12 mouse cellular contexts compared by ENCODE assay signal in the genomic region with DNA sequence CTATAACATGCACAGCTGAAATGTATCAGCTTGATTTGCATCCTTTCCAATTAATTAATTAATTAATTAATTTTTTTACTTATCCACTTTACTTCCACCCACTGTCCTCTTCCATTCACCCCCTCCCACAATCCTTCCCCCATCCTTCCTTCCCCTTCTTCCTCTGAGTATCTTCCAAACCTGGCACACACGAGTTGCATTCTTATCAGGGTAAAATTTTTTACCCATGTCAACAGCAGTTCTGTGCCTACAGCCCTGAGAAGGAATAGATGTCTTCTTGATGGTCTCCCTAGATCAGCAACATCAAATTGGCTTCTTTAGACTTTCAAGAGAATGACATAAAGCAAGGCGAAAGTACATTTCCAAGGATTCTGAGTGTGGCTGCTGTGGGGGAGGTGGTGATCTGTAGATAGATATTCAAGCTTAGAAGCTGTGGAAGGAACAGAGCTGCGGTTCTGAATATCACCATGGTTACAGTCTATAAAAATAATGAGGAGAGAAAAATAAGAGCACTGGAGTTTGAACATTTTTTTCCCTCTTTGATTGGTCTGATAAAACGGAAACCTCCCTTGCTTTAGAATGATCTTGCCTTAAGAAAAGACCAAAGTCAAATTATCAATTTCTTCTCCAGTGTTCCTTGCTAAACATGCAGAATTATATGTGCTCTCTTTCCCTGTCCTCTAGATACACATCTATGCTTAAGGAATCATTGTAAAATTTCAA. TPM values are rescaled to one million over a fixed set of nuclear protein-coding genes. Genes with fewer than 3 reads are reported as not detected.
A peak's percentile ranks its signal among the peaks of the same experiment; 100 is the strongest.
DNase-seq lines count a peak whose midpoint lies in the region; ATAC-seq and TF ChIP-seq lines count a peak whose summit lies in the region.
"Had no signal": no experiment of that assay in that cellular context is flagged by ENCODE, and none has a peak within 500 bp of the region (broad histone marks: within the 10 kb centered on the region; RNA-seq: fewer than 3 reads in every experiment).

No protein-coding gene starts in this region.

- no peak for TF ChIP-seq EP300 in stomach, postnatal 0 days (optimal IDR thresholded peaks at IDR 0.05)

- H3K9ac ChIP-seq in stomach, embryonic 14.5 days (replicated peaks; ENCODE audit: low read depth, low read length): no peak overlapping the region
- H3K9ac ChIP-seq in stomach, postnatal 0 days (ENCODE audit: low read length): no peak overlapping the region
- H3K9ac ChIP-seq in midbrain, postnatal 0 days (replicated peaks; ENCODE audit: low read length, poor library complexity, severe bottlenecking): no peak overlapping the region
- H3K9ac ChIP-seq: liver, embryonic 13.5 days had no signal

- 0 out of 2 replicates have a peak, but pooled peaks have one; percentile 61 for ATAC-seq in stomach, embryonic 14.5 days (ENCODE audit: insufficient number of reproducible peaks, insufficient read depth, low FRiP score, low read depth)
- no peak for ATAC-seq in stomach, postnatal 0 days (ENCODE audit: low FRiP score, low TSS enrichment)
- ATAC-seq in midbrain, postnatal 0 days (ENCODE audit: low FRiP score): peak; percentile 92

- no peaks in the 10 kb centered on the region for H3K27me3 ChIP-seq in stomach, embryonic 14.5 days (ENCODE audit: control insufficient read depth, insufficient read depth, low read length)
- no peaks in the 10 kb centered on the region for H3K27me3 ChIP-seq in stomach, postnatal 0 days (ENCODE audit: control insufficient read depth, insufficient read depth, low read length)
- H3K27me3 ChIP-seq in midbrain, postnatal 0 days (ENCODE audit: insufficient read depth, low read length): no peaks in the 10 kb centered on the region
- H3K27me3 ChIP-seq: liver, embryonic 13.5 days had no signal

- H3K9me3 ChIP-seq in stomach, embryonic 14.5 days (ENCODE audit: control insufficient read depth, low read depth, low read length): no peaks in the 10 kb centered on the region
- H3K9me3 ChIP-seq in stomach, postnatal 0 days (ENCODE audit: control insufficient read depth, low read length): no peaks in the 10 kb centered on the region
- no peaks in the 10 kb centered on the region for H3K9me3 ChIP-seq in midbrain, postnatal 0 days (ENCODE audit: low read length)
- H3K9me3 ChIP-seq: liver, embryonic 13.5 days had no signal

- H3K4me1 ChIP-seq in stomach, embryonic 14.5 days (ENCODE audit: control insufficient read depth, insufficient read depth, low read length): no peaks in the 10 kb centered on the region
- H3K4me1 ChIP-seq in stomach, postnatal 0 days (replicated peaks; ENCODE audit: control insufficient read depth, insufficient read depth): no peaks in the 10 kb centered on the region
- H3K4me1 ChIP-seq in midbrain, postnatal 0 days (ENCODE audit: insufficient read depth, low read length): no peaks in the 10 kb centered on the region; the same call in 1 of the 2 replicates
- H3K4me1 ChIP-seq: liver, embryonic 13.5 days had no signal

- TF ChIP-seq CTCF in stomach, postnatal 0 days (IDR thresholded peaks at IDR 0.05; ENCODE audit: low read depth): no peak
- TF ChIP-seq CTCF in midbrain, postnatal 0 days (IDR thresholded peaks at IDR 0.05): no peak

- H3K36me3 ChIP-seq in stomach, embryonic 14.5 days (ENCODE audit: control insufficient read depth, insufficient read depth, low read length): no peaks in the 10 kb centered on the region
- H3K36me3 ChIP-seq in stomach, postnatal 0 days (ENCODE audit: control insufficient read depth, insufficient read depth, low read length): no peaks in the 10 kb centered on the region
- no peaks in the 10 kb centered on the region for H3K36me3 ChIP-seq in midbrain, postnatal 0 days (ENCODE audit: insufficient read depth, low read length)
- H3K36me3 ChIP-seq: liver, embryonic 13.5 days had no signal

- 63% methylated on average over 4 of the region's 4 CpGs for WGBS in stomach, embryonic 14.5 days
- WGBS in stomach, postnatal 0 days: 79% methylated on average over 4 of the region's 4 CpGs
- 39% methylated on average over 4 of the region's 4 CpGs for WGBS in midbrain, postnatal 0 days

- H3K27ac ChIP-seq in stomach, embryonic 14.5 days (ENCODE audit: low read length): no peak overlapping the region
- H3K27ac ChIP-seq in stomach, postnatal 0 days (replicated peaks): no peak overlapping the region
- H3K27ac ChIP-seq in midbrain, postnatal 0 days (ENCODE audit: low read depth, low read length): peak overlapping the region; percentile 79
- H3K27ac ChIP-seq: heart, adult 2 months; liver, embryonic 13.5 days had no signal

- no peak overlapping the region for H3K4me2 ChIP-seq in stomach, embryonic 14.5 days (replicated peaks; ENCODE audit: low read depth, low read length)
- H3K4me2 ChIP-seq in stomach, postnatal 0 days (replicated peaks; ENCODE audit: low read depth): no peak overlapping the region
- H3K4me2 ChIP-seq in midbrain, postnatal 0 days (ENCODE audit: low read depth, low read length, poor library complexity, severe bottlenecking): peak overlapping the region; percentile 20; the same call in 1 of the 2 replicates
- H3K4me2 ChIP-seq: liver, embryonic 13.5 days had no signal

- no peak for DNase-seq in stomach, postnatal 0 days (ENCODE audit: low spot score)
- DNase-seq in layer of hippocampus, adult 8-10 months (ENCODE audit: low spot score in 2 of 2): peak; percentile 35 to 39
- DNase-seq in midbrain, postnatal 0 days (ENCODE audit: low spot score): peak; percentile 47
- no peak for DNase-seq in urinary bladder, postnatal 25 days (ENCODE audit: low spot score)
- DNase-seq in lung, postnatal 10 days: no peak
- DNase-seq in kidney, postnatal 4 days: no peak
- DNase-seq: embryo, embryonic 11 days; heart, adult 2 months; kidney, postnatal 25 days; liver, embryonic 13.5 days had no signal

- no peak overlapping the region for H3K4me3 ChIP-seq in stomach, embryonic 14.5 days (ENCODE audit: low read depth, low read length)
- H3K4me3 ChIP-seq in stomach, postnatal 0 days (ENCODE audit: low read depth, low read length): no peak overlapping the region
- H3K4me3 ChIP-seq in midbrain, postnatal 0 days (ENCODE audit: low read depth, low read length): no peak overlapping the region
- H3K4me3 ChIP-seq: heart, adult 2 months; liver, embryonic 13.5 days had no signal

RNA-seq across cellular contexts. Expression of gene Wdr17, which starts 22.8 kb away (rescaled TPM):
- 0.70 and 1.4 TPM in 2 replicates for polyA plus RNA-seq in stomach, embryonic 14.5 days (2014; fragmentation: Nextera tagmentation; extraction: Ambion mirVana)
- 0.06 and 0.12 TPM in 2 replicates for polyA plus RNA-seq in stomach, postnatal 0 days (2015; fragmentation: Nextera tagmentation; extraction: Ambion mirVana)
- 10 to 100 TPM; 29.5 to 51.3 (median 37.4) TPM for total RNA-seq in layer of hippocampus, adult 8-10 months (2022)
- total RNA-seq in midbrain, postnatal 0 days (2014; rRNA removed): 16.7 and 18.6 TPM in 2 replicates
- 13.1 and 13.9 TPM in 2 replicates for polyA plus RNA-seq in midbrain, postnatal 0 days (2015; fragmentation: Nextera tagmentation; extraction: Ambion mirVana)
- total RNA-seq: heart, adult 2 months; megakaryocyte progenitor cell, adult 5-6 weeks had no signal
- polyA plus RNA-seq: heart, adult 2 months had no signal

Comparison
In these comparisons a context has a peak if more than half of its experiments do, and no peak if none do; other contexts are left out.
1. DNase-seq: peak in layer of hippocampus, adult 8-10 months (2 of 2) and midbrain, postnatal 0 days (single experiment); none in stomach, postnatal 0 days (single experiment), urinary bladder, postnatal 25 days (single experiment), lung, postnatal 10 days (single experiment) and kidney, postnatal 4 days (0 of 2).